Mouse (Mus musculus) WW6 (cell line): ENCODE measurements around the gene Gpank1.
A peak's percentile ranks its signal among the peaks of the same experiment; 100 is the strongest.

Source experiments
- DNase-seq: peaks from one replicate; pipeline ENCODE4 v3.0.0-alpha.2; 2013; ENCODE audit warnings: low read depth, low spot score

Gene Gpank1

GRCm38 (mm10) chr17:35121143-35121799 lies at the start of gene Gpank1:
Gene Gpank1, plus strand, starts transcription at chr17:35121455.
- DNase-seq, result peak; percentile 93

- no peak for DNase-seq
These were observed 47.2 kb upstream of the Gpank1 start for GRCm38 (mm10) chr17:35074097-35074496.

- DNase-seq, result no peak
These were observed 44.6 kb upstream of the Gpank1 start, which contains the start of gene Ly6g6e for GRCm38 (mm10) chr17:35076507-35077176. Gene Ly6g6e, plus strand, starts transcription at chr17:35076902.

GRCm38 (mm10) chr17:35077285-35077684 lies 44.0 kb upstream of the Gpank1 start:
- DNase-seq, result no peak

- DNase-seq, result no peak
These were observed 43.4 kb upstream of the Gpank1 start, which contains the start of gene Ly6g6d for GRCm38 (mm10) chr17:35077786-35078233. Gene Ly6g6d, minus strand, starts transcription at chr17:35078065.

GRCm38 (mm10) chr17:35079778-35080177 lies 41.5 kb upstream of the Gpank1 start:
- DNase-seq, result no peak

GRCm38 (mm10) chr17:35080248-35080647 lies 41.0 kb upstream of the Gpank1 start:
- DNase-seq, result no peak

GRCm38 (mm10) chr17:35080710-35081109 lies 40.5 kb upstream of the Gpank1 start:
- DNase-seq, result no peak

GRCm38 (mm10) chr17:35082841-35083576 lies 38.2 kb upstream of the Gpank1 start:
- DNase-seq, result no peak

GRCm38 (mm10) chr17:35083929-35084497 lies 37.2 kb upstream of the Gpank1 start:
- no peak for DNase-seq

- DNase-seq, result no peak
These were observed 35.9 kb upstream of the Gpank1 start, which contains the start of gene Ly6g6f for GRCm38 (mm10) chr17:35085208-35085865. Gene Ly6g6f, minus strand, starts transcription at chr17:35085610.

GRCm38 (mm10) chr17:35088151-35088550 lies 33.1 kb upstream of the Gpank1 start:
- DNase-seq, result no peak

GRCm38 (mm10) chr17:35088825-35089644 lies 32.2 kb upstream of the Gpank1 start, which contains the start of gene Abhd16a:
Gene Abhd16a, plus strand, starts transcription at chr17:35089263.
- peak; percentile 84 for DNase-seq

GRCm38 (mm10) chr17:35090166-35090932 lies 30.9 kb upstream of the Gpank1 start:
- DNase-seq, result no peak

GRCm38 (mm10) chr17:35092403-35093198 lies 28.7 kb upstream of the Gpank1 start:
- DNase-seq, result no peak

- DNase-seq, result no peak
These were observed 26.5 kb upstream of the Gpank1 start for GRCm38 (mm10) chr17:35094475-35095365.

GRCm38 (mm10) chr17:35096597-35096996 lies 24.7 kb upstream of the Gpank1 start:
- no peak for DNase-seq

GRCm38 (mm10) chr17:35097164-35097655 lies 24.0 kb upstream of the Gpank1 start:
- no peak for DNase-seq
